Mouse (Mus musculus) kidney, embryonic 16.5 days (tissue): Measurements from ENCODE around the gene Abhd16a. TPM values are rescaled to one million over a fixed set of nuclear protein-coding genes. Genes with fewer than 3 reads are reported as not detected.

Source experiments
- ATAC-seq: fragments of 200-750 bp; cut with Nextera tagmentation; 2 replicates; pipeline ENCODE4 v1.8.0; 2017; ENCODE audit warnings: moderate TSS enrichment; ENCODE audit not compliant: low FRiP score, low TSS enrichment
- H3K27ac ChIP-seq: fragments of 300-500 bp; sonication (generic); 2 replicates; pipeline ENCODE4 v1.5.1; 2014; ENCODE audit warnings: low read length
- H3K27me3 ChIP-seq: fragments of 300-500 bp; sonication (generic); 2 replicates; pipeline ENCODE4 v1.6.1; 2014; ENCODE audit warnings: low read length, control low read depth, mixed read lengths; ENCODE audit not compliant: insufficient read depth
- H3K36me3 ChIP-seq: fragments of 300-500 bp; sonication (generic); 2 replicates; pipeline ENCODE4 v1.6.1; 2014; ENCODE audit warnings: low read length, control low read depth, mixed read lengths; ENCODE audit not compliant: insufficient read depth
- H3K4me1 ChIP-seq: fragments of 300-500 bp; sonication (generic); 2 replicates; pipeline ENCODE4 v1.6.1; 2014; ENCODE audit warnings: low read length, control low read depth, mixed read lengths; ENCODE audit not compliant: insufficient read depth
- H3K4me2 ChIP-seq: fragments of 300-500 bp; sonication (generic); replicated peaks from 2 replicates; pipeline ENCODE4 v1.6.1; 2014; ENCODE audit warnings: low read depth, low read length
- H3K4me3 ChIP-seq: fragments of 300-500 bp; sonication (generic); 2 replicates; pipeline ENCODE4 v1.5.1; 2014; ENCODE audit warnings: mild to moderate bottlenecking, low read length
- H3K9ac ChIP-seq: fragments of 300-500 bp; sonication (generic); replicated peaks from 2 replicates; pipeline ENCODE4 v1.6.1; 2014; ENCODE audit warnings: low read length
- H3K9me3 ChIP-seq: fragments of 300-500 bp; sonication (generic); 2 replicates; pipeline ENCODE4 v1.6.1; 2016; ENCODE audit warnings: low read length, control low read depth
- WGBS: fragments of 180-500 bp; shearing (Covaris S2); extraction: QIAGEN DNeasy Blood & Tissue Kit; methylation state at CpG from one replicate; pipeline ENCODE4 v1.1.7; 2014; 5-methylcytosine and 5-hydroxymethylcytosine counted together
- polyA plus RNA-seq: library from polyadenylated mRNA; unstranded; fragments of >200 nt; fragmentation: Nextera tagmentation; extraction: Ambion mirVana; gene quantifications from 2 replicates; pipeline ENCODE4 v1.2.1, GENCODE M21; 2015

Abhd16a gene
- polyA plus RNA-seq, 1 experiment from 2014 or later = 118 TPM

GRCm38 (mm10) chr17:35060071-35060470 lies 29.0 kb upstream of the Abhd16a start:
- WGBS = 14% methylated on average over 14 of the region's 14 CpGs
- no peak for ATAC-seq
- H3K9ac ChIP-seq = peak overlapping the region; percentile 95
- peaks cover 57% of the 10 kb centered on the region for H3K36me3 ChIP-seq
- peak overlapping the region; percentile 84 for H3K4me2 ChIP-seq
- H3K27me3 ChIP-seq = no peaks in the 10 kb centered on the region
- H3K9me3 ChIP-seq = no peaks in the 10 kb centered on the region
- H3K4me3 ChIP-seq = peak overlapping the region; percentile 93
- peaks cover 39% of the 10 kb centered on the region for H3K4me1 ChIP-seq
- no peak overlapping the region for H3K27ac ChIP-seq

- H3K36me3 ChIP-seq = peaks cover 49% of the 10 kb centered on the region
- H3K4me1 ChIP-seq = peaks cover 43% of the 10 kb centered on the region
- WGBS = 56% methylated on average over 22 of the region's 22 CpGs
Observed at GRCm38 (mm10) chr17:35060737-35061297, 28.2 kb upstream of the Abhd16a start.

GRCm38 (mm10) chr17:35061299-35061698 lies 27.8 kb upstream of the Abhd16a start:
- H3K4me1 ChIP-seq = peaks cover 41% of the 10 kb centered on the region
- WGBS = 76% methylated on average over 8 of the region's 8 CpGs
- ATAC-seq = no peak
- H3K9ac ChIP-seq = no peak overlapping the region
- no peak overlapping the region for H3K27ac ChIP-seq
- H3K36me3 ChIP-seq = peaks cover 45% of the 10 kb centered on the region
- no peaks in the 10 kb centered on the region for H3K9me3 ChIP-seq
- no peak overlapping the region for H3K4me3 ChIP-seq
- H3K4me2 ChIP-seq = no peak overlapping the region
- 0 out of 2 replicates have a peak, but pooled peaks cover 3% of the 10 kb centered on the region for H3K27me3 ChIP-seq

More at GRCm38 (mm10) chr17:35060737-35061297, 28.2 kb upstream of the Abhd16a start:
- no peak for ATAC-seq
- Histone ChIP-seq H3K27ac (no peak overlapping the region), H3K9me3 (no peaks in the 10 kb centered on the region), H3K9ac (peak overlapping the region; percentile 95), H3K4me2 (peak overlapping the region; percentile 84), H3K4me3 (peak overlapping the region; percentile 93), H3K27me3 (no peaks in the 10 kb centered on the region)

- peaks cover 26% of the 10 kb centered on the region for H3K36me3 ChIP-seq
- no peak overlapping the region for H3K4me3 ChIP-seq
- H3K4me1 ChIP-seq = peaks cover 38% of the 10 kb centered on the region
- H3K9ac ChIP-seq = no peak overlapping the region
- H3K27me3 ChIP-seq = 0 out of 2 replicates have a peak, but pooled peaks cover 7% of the 10 kb centered on the region
- H3K4me2 ChIP-seq = no peak overlapping the region
- H3K27ac ChIP-seq = no peak overlapping the region
- no peak for ATAC-seq
- no peaks in the 10 kb centered on the region for H3K9me3 ChIP-seq
- WGBS = 77% methylated on average over 3 of the region's 3 CpGs
Observed at GRCm38 (mm10) chr17:35063466-35063865, 25.6 kb upstream of the Abhd16a start.

- no peak for ATAC-seq
- Histone ChIP-seq H3K4me1 (peaks cover 35% of the 10 kb centered on the region), H3K9me3 (no peaks in the 10 kb centered on the region), H3K4me3 (peak overlapping the region; percentile 43), H3K27me3 (0 out of 2 replicates have a peak, but pooled peaks cover 7% of the 10 kb centered on the region), H3K9ac (peak overlapping the region; percentile 29), H3K27ac (peak overlapping the region; percentile 56), H3K36me3 (peaks cover 24% of the 10 kb centered on the region), H3K4me2 (peak overlapping the region; percentile 59)
- 31% methylated on average over 10 of the region's 10 CpGs for WGBS
Observed at GRCm38 (mm10) chr17:35064378-35064877, 24.6 kb upstream of the Abhd16a start.

- Histone ChIP-seq H3K27me3 (0 out of 2 replicates have a peak, but pooled peaks cover 7% of the 10 kb centered on the region), H3K9me3 (no peaks in the 10 kb centered on the region), H3K9ac (peak within 1 kb of the TSS; percentile 29), H3K27ac (peak within 1 kb of the TSS; percentile 56), H3K4me2 (peak within 1 kb of the TSS; percentile 59), H3K4me1 (peaks cover 32% of the 10 kb centered on the region), H3K4me3 (peak within 1 kb of the TSS; percentile 43), H3K36me3 (peaks cover 24% of the 10 kb centered on the region)
- 2% methylated on average over 48 of the region's 48 CpGs for WGBS
- peak; percentile 68 for ATAC-seq
Observed at GRCm38 (mm10) chr17:35064951-35065947, 23.8 kb upstream of the Abhd16a start, which contains the start of gene Ly6g6c. Gene Ly6g6c (plus strand): TSS chr17:35065388.

GRCm38 (mm10) chr17:35066084-35066483 lies 23.0 kb upstream of the Abhd16a start, which contains the start of gene Mpig6b:
Gene Mpig6b (minus strand): TSS chr17:35066184.
- H3K9ac ChIP-seq = peak within 1 kb of the TSS; percentile 29
- H3K9me3 ChIP-seq = no peaks in the 10 kb centered on the region
- H3K27me3 ChIP-seq = 0 out of 2 replicates have a peak, but pooled peaks cover 7% of the 10 kb centered on the region
- H3K36me3 ChIP-seq = peaks cover 18% of the 10 kb centered on the region
- 48% methylated on average over 10 of the region's 10 CpGs for WGBS
- H3K4me2 ChIP-seq = peak within 1 kb of the TSS; percentile 59
- H3K4me3 ChIP-seq = peak within 1 kb of the TSS; percentile 43
- ATAC-seq = no peak
- H3K4me1 ChIP-seq = peaks cover 24% of the 10 kb centered on the region
- peak within 1 kb of the TSS; percentile 56 for H3K27ac ChIP-seq

GRCm38 (mm10) chr17:35068213-35068914 lies 20.7 kb upstream of the Abhd16a start:
- Histone ChIP-seq H3K27ac (no peak overlapping the region), H3K4me1 (peaks cover 26% of the 10 kb centered on the region), H3K9ac (no peak overlapping the region), H3K27me3 (0 out of 2 replicates have a peak, but pooled peaks cover 7% of the 10 kb centered on the region), H3K9me3 (no peaks in the 10 kb centered on the region), H3K4me3 (no peak overlapping the region), H3K36me3 (no peaks in the 10 kb centered on the region), H3K4me2 (no peak overlapping the region)
- no peak for ATAC-seq
- 79% methylated on average over 17 of the region's 17 CpGs for WGBS

GRCm38 (mm10) chr17:35070556-35071229 lies 18.4 kb upstream of the Abhd16a start:
- no peaks in the 10 kb centered on the region for H3K9me3 ChIP-seq
- no peak overlapping the region for H3K9ac ChIP-seq
- H3K4me1 ChIP-seq = peaks cover 15% of the 10 kb centered on the region
- no peak overlapping the region for H3K4me2 ChIP-seq
- H3K27ac ChIP-seq = no peak overlapping the region
- H3K36me3 ChIP-seq = no peaks in the 10 kb centered on the region
- H3K27me3 ChIP-seq = 0 out of 2 replicates have a peak, but pooled peaks cover 7% of the 10 kb centered on the region
- ATAC-seq = no peak
- 66% methylated on average over 6 of the region's 6 CpGs for WGBS
- H3K4me3 ChIP-seq = no peak overlapping the region
